Mouse (Mus musculus) kidney, adult 18-20 months (tissue): ENCODE data around the gene Tec.
"Not testable (repeated sequence)": the region's sequence is repeated elsewhere in the genome, so short reads cannot be mapped to it uniquely, and the experiment has no call there.

Experiments used
- DNase-seq: peaks from one replicate; pipeline ENCODE4 v3.0.0; 2021

The Tec gene

DNA sequence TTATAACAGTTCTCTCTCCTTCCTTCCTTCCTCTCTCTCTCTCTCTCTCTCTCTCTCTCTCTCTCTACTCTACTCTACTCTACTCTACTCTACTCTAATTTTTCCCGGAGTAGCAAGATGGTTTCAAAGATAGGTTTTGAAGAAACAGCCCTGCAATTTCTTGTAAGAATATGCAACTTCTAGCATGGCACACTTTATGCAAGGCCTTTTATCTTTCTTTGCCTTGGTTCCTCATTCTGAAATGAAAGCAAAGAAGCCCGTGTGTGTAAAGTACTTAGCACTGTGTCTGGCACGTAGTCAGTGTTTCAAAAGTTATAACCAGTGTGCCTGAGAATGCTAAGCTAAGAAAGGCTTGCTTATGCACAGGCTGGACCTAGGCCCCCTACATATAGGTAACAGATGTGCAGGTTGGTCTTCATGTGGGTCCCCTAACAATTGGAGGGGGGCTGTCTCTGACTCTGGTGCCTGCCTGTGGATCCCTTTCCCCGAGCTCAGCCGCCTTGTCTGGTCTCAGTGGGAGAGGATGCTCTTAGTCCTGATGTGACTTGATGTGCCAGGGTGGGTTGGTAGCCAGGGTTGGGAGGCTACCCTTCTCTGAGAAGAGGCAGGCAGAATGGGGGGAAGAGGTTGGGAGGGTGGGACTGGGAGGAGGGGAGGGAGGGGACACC lies 49.6 kb downstream of the Tec start:
- DNase-seq, result no peak

DNA sequence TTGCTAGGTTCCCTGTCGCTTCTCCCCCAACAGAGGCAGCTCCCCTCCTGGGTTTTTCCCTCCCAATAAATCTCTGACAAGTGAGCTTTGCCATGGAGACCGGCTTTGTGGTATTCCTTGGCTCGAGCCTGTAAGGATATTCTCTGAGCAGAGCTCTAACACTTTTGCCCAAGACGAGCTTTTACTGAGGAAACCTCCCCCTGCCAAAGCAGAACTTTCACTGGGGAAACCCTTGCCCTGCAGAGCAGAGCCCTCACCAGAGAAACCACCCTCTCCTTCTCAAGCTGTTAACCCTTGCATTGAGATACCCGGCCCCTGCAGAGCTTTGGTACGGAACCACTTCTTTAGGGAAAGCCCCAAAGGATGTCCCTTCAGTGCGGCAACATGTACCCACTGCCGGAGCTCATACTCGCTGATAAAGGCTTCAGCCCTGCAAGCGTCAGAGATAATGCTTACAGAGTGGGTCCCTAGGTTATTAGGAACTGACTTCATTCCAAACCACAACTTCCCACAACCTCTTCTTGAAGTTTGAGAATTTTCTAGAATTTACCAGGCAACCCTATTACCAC lies 50.7 kb downstream of the Tec start:
- DNase-seq, result no peak

DNA sequence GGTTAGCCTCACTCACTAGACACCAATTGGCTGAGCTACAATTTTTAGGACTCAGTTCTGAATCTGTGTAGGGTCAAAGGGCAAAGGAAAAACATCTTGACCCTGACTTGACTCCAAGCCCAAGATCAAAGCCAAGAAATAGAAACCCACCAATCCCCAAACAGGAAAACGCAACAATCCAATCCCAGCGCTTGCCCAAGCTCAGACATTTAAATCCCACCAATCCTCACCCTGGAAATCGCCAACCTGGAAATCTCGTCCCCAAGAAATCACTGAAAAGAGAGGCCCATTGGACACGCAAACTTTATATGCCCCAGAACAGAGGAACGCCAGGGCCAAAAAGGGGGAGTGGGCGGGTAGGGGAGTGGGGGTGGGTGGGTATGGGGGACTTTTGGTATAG lies 51.3 kb downstream of the Tec start:
- not testable (repeated sequence) for DNase-seq

DNA sequence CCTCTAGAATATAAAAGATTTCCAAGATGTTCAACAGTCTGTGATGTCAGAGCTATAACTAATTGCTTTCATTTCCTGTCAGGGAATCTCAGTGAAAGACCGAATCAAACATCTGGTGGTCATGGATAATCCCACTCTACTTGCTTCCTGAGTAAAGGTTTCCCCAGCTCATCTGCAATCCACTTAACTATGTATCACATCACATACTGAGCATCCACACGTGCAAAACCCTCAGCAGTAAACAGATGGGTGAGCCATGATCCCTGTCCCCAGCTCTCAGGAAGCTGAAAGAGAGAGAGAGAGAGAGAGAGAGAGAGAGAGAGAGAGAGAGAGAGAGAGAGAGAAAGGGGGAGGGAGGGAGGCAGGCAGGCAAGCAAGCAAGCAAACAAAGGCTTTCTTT lies 51.8 kb downstream of the Tec start:
- no peak for DNase-seq

DNA sequence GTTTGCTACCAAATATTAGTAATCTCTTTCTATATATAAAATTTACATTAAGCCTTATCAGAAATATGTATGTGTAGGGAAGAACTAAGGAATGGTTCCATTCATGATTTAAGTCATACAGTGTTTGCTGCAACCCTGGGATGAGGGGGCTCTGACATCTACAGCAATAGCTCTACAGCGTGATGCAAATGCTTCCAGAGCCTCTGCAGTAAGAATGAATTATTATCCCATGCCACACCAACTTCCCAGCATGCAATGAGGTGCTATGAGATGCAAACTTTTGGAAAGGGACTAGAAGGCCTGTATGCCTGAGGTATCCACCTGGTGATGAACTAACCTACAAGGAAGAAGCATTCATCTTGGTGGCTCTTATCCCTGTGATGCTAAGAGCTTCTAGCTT lies 52.2 kb downstream of the Tec start:
- DNase-seq, result no peak

DNA sequence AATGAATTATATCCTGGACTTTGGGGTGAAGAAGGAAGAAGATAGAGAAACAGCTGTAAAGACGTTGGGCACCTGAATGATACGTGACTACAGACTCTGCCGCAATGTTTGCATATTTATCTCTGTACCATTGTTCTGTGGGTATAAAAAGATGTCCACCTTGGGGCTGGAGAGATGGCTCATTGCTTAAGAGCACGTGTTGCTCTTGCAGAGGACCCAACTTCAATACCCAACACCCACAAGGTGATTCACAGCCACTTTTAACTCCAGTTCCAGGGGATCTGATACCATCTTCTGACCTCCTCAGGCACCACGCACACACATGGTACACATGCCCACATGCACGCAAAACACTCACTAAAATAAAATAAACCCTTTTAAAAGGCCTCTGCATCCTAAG lies 52.9 kb downstream of the Tec start:
- DNase-seq, result no peak

DNA sequence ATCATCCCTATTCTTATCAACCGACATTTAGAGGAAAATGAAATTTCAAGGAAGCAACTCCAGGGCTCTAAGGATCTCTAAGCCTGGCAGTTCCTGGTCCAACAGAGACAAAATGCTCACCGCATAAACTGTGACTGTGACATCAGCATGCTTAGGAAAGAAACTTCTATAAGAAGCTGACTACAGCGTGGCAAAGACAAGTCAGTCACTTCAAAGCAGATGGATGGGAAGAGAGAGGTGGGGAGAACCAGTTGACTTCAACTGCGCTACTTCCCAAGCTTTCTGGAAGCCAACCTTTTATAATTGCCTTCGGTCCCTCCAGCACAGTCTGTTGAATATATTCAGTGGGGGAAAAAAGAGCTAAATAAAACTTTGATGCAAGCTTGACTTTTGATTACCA lies 54.2 kb downstream of the Tec start:
- DNase-seq, result no peak

DNA sequence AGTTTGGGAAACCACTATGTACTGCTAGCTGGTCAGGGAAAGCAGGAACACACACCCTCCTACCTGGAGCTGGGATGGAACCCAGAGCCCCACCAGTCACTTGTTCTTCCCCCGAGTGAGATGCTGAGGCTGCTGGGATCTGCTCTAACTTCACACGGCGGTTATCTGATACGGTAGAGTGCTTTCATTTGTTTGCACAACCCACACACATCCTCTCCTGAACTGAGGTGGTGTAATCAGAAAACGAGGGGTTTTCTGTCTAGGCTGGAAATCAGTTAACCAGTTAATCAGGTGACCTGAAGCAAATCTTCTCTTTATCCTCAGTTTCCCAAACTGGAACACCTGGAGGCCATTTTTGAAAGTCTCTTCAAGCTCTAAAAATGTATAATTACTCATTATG lies 55.4 kb downstream of the Tec start:
- no peak for DNase-seq

DNA sequence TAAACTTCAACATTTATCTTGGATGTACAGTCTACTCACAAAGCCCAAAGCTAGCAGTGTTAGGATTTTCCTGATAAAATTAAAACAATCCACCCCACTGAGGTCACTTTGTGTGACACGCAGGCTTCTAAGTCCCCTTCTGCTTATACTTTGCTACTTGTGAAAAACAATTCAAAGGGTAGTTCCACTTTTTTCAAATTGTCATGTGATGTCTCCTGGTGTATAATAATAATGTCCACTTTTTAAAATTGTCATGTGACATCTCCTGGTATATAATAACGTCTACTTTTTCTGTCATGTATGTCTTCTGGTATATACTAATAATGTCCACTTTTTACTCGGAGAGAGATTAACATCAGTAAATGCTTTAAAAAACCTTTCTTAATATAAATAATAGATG lies 56.0 kb downstream of the Tec start:
- DNase-seq, result no peak

DNA sequence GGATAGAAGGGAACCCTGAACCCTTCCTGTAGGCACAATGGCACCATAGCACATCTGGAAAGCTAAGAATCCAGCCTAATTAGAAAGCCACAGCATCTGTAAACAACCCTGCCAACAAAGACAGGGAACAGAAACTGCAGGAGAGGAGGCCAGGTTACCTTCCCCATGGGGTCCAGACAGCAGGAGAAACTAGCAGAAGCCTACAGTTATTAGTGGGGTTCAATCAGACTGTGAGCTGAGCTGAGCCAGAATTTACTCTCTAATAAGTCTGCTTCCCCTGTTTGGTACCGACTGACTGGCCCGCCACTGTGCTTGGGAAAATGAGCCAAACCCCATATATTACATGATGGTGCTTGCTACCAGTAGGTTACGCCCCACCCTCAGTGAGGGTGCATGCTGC lies 56.9 kb downstream of the Tec start:
- no peak for DNase-seq

DNA sequence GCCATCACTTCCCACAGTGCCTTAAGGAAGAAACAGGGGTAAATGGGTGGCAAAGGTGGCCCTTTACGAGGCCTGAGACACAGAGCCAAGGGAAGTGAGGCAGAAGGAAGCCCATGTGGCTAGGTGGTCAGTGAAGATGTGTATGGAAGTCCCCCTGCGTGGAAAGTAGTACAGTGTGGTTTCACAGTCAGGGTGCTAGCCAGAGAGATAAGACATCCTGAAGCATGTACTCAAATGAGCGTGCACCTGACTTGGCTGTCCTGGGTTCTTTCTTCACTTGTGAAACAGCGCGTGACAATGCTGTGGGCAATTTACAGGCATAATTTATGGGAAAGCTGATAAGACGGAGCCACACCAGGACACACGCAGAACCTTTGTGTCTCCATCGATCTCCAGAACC lies 57.3 kb downstream of the Tec start:
- DNase-seq, result no peak

DNA sequence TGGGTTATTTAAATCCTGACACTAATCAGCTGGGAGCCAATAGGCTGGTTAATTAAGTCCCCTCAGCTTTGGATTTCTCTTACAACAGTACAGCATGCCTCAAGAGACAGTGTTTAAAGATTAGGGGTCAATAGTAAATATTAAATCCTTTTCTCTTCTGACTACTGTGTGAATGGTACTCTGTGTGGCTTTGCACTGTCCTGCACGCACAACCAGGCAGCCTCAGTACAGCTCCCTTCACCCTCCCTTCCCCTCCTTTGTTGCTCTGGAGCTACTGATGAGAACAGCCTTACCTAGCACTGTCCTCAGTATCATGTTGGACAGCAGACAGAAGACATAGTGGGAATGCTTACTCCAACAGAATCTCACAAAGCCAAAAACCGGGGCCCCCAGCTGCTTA lies 58.8 kb downstream of the Tec start:
- no peak for DNase-seq

DNA sequence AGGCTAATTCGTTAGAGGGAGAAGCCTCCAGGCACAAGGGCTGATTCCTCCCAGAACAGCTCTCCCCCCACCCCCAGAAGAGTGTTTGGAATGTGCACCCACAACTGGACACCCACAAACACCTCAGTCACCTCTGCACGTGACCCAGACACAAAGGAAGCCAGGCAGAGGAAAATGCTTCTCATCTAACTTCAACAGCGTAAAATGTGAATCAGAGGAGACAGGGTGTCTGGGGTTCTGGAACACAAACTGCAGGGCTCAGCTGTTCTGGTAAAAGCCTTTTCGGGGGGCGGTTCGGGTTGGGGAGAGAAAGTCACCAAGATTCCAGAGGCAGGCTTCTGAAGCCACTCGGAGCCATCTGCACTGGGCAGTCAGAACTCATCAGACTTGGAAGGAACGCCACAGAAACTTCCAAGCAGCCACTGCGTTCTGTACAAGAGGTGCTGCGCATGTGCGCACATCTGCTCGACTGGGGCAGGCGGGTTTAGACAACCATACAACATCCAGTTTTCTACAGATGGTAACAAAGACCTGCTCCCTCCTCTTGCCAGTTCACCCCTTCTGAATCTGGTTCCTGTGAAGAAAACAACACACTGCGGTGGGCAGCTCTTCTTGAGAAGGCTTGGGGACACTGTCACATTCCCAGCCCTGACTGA lies 59.7 kb downstream of the Tec start:
- no peak for DNase-seq

DNA sequence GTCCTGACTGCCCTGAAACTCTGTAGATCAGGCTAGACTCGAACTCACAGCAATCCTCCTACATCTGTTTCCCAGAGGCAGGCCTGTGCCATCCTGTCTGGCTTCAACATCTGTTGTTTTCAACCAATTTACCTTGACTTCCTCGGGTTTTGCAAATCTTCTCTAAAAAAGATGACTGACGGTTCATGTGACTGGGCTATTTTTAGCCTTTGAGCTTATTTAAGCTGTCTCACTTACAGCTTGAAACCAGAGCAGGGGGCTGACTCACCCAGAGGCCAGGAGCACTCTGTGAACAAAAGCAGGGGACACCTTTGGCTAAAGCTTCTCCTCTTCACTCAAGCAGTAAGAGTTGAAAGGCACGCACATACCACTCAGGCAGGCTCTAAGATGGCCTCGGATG lies 65.4 kb downstream of the Tec start:
- no peak for DNase-seq

DNA sequence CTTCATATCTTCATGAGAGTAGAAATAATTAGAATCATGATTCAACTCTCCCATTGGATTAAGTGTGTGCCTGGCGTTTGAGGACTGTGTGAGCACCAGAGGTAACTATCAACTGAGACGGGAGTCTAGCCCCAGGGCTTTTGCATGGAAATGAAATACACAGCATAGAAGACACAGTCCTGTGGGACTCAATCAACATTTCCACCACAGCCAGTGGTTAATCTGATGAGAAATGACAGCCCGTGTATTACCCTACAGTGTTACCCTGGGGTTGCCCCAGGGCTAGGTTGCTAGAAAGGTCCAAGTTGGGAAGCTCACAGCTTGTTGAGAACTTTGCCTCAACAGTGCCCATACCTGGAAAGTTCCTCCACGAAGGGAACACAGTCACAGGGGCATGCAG lies 69.7 kb downstream of the Tec start:
- DNase-seq, result no peak

DNA sequence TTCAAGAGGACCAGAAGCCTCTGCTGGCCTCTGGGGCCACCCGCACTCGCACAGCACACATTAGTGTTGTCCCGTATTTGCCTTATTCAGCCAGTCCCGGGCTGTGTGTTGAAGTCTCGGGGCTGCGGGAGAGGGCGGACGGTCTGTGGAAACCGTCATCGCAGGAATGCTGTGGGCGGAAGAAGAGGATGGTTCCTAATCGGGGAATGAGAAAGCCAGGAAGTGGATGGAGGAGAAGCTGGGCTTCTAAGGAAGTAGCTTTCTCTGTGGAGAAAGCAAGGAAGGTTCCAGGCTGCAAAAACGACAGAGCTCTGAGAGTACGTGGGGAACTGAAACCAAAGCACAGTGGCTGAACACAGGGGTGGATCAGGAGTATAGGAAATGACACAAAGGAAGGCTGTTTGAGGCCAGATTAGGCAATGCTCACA lies 72.1 kb downstream of the Tec start:
- peak; percentile 30 for DNase-seq

DNA sequence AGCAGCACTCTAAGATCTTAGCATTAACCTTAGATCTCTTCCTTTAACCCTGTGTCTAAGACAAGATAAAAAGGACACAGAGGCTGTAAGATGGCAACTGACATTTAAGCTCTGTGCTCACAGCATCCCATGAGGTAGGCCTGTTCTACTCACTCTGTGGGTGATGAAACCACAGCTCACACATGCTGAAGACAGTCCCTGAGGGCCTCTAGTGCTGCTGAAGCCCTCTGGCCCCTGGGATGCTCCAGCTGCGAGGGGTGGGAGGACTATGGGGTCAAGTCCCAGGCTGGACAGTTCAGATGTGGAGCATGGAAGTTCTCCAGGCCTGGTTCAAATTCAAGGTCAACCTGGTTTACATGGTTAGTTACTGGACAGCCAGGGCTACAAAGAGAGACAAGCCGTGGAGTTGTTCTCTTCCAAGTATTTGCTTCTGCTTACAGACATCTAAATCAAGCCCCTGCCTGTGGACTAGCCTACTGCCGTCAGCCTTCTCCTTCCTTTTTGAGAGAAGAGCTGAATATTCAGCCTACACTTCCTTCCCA lies 74.9 kb downstream of the Tec start:
- no peak for DNase-seq

DNA sequence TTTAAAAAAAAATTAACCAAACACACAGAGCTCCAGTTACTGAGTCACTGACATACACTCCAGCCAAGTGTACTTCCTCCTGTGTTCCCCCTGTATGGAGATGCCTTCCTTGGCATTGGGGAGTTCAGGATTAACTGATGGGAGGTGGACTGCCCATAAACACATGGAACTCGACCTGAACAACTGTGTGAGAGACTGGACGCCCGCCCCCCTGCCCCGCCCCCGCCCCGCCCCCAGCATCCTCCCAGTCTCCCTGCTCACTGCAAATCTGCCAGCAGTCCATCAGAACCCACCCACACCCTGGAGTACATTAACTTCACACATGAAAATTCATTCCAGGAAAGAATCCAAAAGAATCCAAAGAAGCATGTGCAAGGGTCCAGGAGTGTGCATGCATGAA lies 76.5 kb downstream of the Tec start:
- DNase-seq, result peak; percentile 30

DNA sequence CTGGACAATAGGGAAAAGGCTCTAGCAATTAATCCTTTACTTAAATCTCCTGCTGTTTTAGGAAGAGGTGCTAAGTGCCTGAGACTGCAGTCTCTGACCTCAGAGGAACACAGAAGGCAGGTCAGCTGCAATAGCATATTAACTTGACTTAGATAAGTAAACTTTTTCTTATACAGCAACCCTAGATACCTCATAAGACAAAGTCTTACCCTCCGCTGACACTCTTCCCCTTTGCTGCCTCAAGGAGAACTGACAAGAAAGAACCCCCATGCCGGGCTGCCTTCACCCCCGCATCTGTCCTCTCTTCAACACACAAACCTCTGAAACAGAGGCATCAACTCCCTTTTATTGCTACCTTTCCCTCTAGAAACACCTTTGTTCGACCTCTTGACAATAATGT lies 76.9 kb downstream of the Tec start:
- DNase-seq, result peak; percentile 19

DNA sequence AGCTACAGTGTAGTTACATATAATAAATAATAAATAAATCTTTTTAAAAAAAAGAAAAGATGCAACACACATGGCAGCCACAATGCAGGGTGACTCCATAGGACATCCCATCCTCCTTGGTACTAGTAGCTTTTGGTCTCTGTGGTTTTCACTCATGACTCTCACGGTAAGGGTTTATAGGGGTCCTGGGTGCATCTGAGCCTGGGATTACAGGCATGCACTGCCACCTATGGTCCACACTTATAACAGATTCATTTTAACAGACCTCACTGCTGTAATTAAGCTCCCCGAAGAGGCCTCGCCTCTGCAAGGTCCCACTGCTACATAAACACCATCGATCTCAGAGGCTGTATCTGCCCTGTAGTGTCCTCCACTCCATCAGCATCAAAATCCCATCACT lies 82.8 kb downstream of the Tec start:
- DNase-seq, result no peak

DNA sequence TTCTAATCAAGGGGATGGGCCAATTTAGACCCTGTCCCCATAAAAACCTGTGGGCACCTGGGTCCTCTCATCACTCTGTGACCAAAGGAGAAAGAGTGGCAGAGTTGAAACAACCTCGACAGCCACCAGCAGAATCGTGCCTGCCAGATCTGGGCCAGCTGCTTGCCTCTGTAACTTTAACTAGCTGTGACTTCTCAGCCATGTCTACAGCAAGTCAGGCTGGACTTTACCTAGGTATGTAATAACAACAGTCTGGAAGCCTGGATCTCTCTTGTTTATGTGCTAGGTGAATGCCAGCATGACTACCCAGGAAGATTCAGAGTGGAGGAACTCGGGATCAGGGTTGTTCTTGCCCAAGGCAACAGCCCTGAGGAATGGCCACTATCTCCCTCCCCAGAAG lies 83.6 kb downstream of the Tec start:
- DNase-seq, result no peak

DNA sequence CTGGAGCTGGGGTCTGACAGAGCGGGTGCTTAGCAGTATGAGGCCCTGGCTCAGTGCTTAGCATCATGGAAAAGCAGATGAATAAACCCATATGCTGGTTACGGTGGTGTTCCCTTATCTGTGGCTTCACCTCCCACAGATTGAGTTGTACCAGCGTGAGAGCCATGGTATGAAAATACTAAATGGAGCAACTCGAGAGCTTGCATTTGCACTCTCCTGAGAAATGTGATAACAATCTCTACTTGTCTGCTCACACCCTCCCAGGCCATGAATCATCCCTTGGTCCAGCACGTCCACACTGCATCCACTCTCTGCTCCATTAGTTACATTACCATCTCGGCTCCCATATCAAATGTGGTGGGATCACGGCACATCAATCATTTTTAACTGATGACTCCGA lies 84.3 kb downstream of the Tec start:
- no peak for DNase-seq

DNA sequence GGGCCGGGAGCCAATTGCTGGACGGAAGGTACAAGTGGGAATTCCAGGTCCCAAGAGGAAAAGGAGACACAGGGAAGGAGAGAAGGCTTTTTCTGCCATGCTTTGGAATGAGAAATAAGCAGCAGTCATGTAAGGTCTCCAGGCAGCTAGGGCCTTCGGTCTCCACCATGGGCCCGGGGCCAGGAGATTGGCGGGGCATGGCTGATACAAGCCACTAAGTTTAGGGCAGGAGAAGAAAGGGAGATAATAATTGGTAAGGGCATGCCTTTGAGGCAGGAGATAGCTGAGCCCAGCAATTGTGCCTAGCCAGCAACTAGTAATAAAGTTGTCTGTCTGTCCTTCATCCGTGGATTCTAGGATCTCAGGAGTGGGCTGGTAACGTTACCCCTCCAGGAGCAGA lies 85.2 kb downstream of the Tec start:
- no peak for DNase-seq

DNA sequence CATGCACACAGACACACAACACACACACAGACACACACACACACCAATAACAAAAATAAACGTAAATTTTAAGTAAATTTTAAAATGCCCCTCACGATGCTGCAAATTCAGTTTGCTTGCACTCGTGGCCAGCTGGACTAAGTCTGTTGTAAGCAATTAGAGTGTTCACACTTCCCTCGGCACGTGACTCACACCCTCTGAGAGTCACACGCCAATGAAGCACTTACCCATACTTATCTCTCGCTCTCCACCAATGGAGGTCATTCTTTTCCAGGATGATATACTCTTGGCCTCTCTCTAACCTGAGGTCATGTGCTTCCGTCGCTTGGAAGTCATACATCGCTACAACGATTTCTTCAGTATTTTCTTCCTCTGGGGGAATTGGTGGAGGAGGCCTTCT lies 86.5 kb downstream of the Tec start:
- no peak for DNase-seq

DNA sequence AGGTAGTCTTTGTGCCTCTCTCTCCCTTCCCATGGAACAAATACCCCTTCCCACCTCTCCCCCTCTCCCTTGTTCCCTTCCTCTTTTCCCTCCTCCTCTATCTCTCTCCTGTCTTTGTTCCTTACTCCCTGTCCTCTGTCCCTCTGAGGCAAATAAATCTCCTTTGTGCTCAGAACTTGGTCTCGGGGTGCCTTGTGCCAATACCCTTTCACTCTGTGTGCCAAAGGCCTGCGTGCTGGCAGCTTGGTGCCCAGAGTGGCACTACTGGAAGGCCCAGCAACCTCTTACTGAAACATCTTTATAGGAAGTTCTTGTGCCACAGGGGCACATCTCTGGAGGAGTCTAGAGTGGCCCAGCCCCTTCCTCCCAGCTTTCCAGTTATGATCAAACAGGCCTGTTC lies 91.7 kb downstream of the Tec start:
- no peak for DNase-seq
